Mouse (Mus musculus): ENCODE results near the gene Bnip3.

Gene Bnip3

DNA sequence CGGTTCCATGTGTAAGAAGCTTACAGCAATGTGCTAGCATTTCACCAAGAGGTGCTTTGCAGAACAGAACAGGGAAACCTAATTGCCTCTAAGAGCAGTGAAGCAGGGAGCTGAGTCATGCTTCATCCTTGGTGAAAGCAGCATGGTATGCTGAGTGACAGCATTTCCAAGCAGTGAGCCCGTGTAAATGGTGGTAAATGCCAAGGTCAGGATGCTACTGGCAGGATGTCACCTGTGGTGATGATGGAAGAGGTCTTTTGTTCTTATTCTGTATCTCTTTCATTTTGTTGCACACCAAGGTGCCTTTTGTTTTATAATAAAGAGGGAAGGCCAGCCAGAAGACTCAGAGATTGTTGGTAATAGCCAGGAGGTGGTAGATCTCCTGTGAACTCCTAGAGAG, 52.6 kb downstream of the Bnip3 start:
- TF ChIP-seq CTCF (conservative IDR thresholded peaks at IDR 0.05; ENCODE audit: low read length) (no peak), NANOG (IDR thresholded peaks at IDR 0.05; ENCODE audit: borderline replicate concordance, low read length) (peak; percentile 91), POU5F1 (IDR thresholded peaks at IDR 0.05; ENCODE audit: borderline replicate concordance, low read length) (no peak)
- H3K4me1 ChIP-seq (replicated peaks; ENCODE audit: low read depth, low read length) = peaks cover 96% of the 10 kb centered on the region
- H3K36me3 ChIP-seq (ENCODE audit: insufficient read depth, low read length) = peaks cover 80% of the 10 kb centered on the region
- no peaks in the 10 kb centered on the region for H3K9me3 ChIP-seq (ENCODE audit: low read length)
- peak overlapping the region; percentile 53; the same call in 1 of the 2 replicates for H3K4me3 ChIP-seq (replicated peaks; ENCODE audit: low read length)
- H3K27me3 ChIP-seq (ENCODE audit: insufficient read depth, low read length) = no peaks in the 10 kb centered on the region

DNA sequence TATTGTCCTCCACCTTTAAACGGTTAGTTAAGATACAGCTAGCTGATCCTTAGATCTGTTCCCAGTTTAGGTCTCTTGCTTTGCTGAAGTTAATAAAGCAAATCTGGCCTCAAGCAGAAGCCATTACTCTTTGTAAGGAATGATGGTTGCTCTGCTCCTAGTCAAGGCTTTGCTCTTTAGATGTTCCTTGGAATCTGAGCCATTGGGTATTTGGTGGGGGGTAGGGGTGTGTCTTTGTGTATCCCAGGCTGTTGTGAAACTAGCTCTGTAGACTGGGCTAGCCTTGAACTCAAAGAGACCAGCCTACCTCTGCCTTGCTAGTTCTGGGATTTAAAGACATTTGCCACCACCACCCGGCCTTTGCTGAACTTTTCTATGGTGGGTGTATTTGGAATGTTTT, 55.1 kb downstream of the Bnip3 start:
- peak overlapping the region; percentile 42 for H3K4me3 ChIP-seq (replicated peaks; ENCODE audit: low read length)
- no peaks in the 10 kb centered on the region for H3K27me3 ChIP-seq (ENCODE audit: insufficient read depth, low read length)
- no peaks in the 10 kb centered on the region for H3K9me3 ChIP-seq (ENCODE audit: low read length)
- peaks cover 79% of the 10 kb centered on the region for H3K36me3 ChIP-seq (ENCODE audit: insufficient read depth, low read length)
- H3K4me1 ChIP-seq (replicated peaks; ENCODE audit: low read depth, low read length) = peaks cover 93% of the 10 kb centered on the region
- TF ChIP-seq POU5F1 (IDR thresholded peaks at IDR 0.05; ENCODE audit: borderline replicate concordance, low read length) (no peak), CTCF (conservative IDR thresholded peaks at IDR 0.05; ENCODE audit: low read length) (no peak), NANOG (IDR thresholded peaks at IDR 0.05; ENCODE audit: borderline replicate concordance, low read length) (no peak)

DNA sequence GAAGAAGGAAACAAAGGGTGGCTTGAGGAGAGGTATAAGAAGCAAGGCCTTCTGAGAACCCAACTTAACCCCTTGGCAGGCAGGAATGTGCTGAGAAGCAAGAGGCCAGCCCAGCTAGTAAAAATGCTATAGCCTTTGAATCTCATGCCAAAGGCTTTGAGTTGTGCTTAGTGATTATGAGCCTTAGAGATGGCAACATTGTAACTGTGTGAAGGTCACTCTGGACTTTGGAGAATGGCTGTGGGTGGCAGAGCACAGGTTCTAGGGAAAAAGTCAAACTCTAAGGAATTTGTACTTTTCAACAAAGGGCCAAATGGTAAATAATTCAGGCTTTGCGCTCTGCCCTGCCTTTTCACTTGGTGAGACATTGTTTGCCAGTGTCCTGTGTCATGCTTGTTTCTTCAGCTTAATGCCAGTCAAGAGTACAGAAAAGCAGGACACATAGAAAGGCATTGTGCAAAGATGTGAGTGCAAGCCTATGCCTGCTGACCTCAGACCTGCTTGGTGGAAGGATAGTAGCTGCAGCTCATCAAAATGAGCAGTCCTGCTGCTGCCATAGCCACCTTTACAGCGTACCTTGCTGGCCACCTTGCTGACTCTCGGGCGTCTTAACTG, 55.8 kb downstream of the Bnip3 start:
- H3K4me3 ChIP-seq (replicated peaks; ENCODE audit: low read length) = peak overlapping the region; percentile 42
- H3K36me3 ChIP-seq (ENCODE audit: insufficient read depth, low read length) = peaks cover 79% of the 10 kb centered on the region
- no peak for TF ChIP-seq NANOG (IDR thresholded peaks at IDR 0.05; ENCODE audit: borderline replicate concordance, low read length)
- TF ChIP-seq CTCF (conservative IDR thresholded peaks at IDR 0.05; ENCODE audit: low read length) = no peak
- TF ChIP-seq POU5F1 (IDR thresholded peaks at IDR 0.05; ENCODE audit: borderline replicate concordance, low read length) = no peak

DNA sequence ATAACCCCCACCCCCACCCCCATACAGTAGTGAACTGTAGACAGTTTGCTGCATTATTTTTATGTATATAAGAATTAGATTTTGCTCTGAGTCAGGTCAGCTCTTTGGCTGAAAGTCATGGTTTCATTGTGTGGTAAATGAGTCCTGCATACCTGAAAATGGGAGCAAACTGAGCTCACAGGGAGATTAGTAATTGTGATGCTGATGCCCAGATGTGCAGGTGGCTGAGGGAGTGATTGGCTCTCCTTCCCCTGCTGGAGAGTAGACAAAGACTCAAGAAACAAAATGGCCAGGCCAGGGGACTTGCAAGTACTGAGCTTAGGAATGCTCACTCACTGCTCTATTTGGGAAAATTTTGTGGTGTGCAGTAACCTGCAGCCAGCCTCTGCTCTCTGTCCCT, 59.2 kb downstream of the Bnip3 start:
- H3K36me3 ChIP-seq (ENCODE audit: insufficient read depth, low read length) = peaks cover 72% of the 10 kb centered on the region
- TF ChIP-seq CTCF (conservative IDR thresholded peaks at IDR 0.05; ENCODE audit: low read length) (no peak), NANOG (IDR thresholded peaks at IDR 0.05; ENCODE audit: borderline replicate concordance, low read length) (peak; percentile 61; the same call in 1 of the 2 replicates), POU5F1 (IDR thresholded peaks at IDR 0.05; ENCODE audit: borderline replicate concordance, low read length) (peak; percentile 87)

More for the DNA sequence above, 55.8 kb downstream of the Bnip3 start:
- Histone ChIP-seq H3K4me1 (replicated peaks; ENCODE audit: low read depth, low read length) (peaks cover 91% of the 10 kb centered on the region), H3K9me3 (ENCODE audit: low read length) (no peaks in the 10 kb centered on the region), H3K27me3 (ENCODE audit: insufficient read depth, low read length) (no peaks in the 10 kb centered on the region)

DNA sequence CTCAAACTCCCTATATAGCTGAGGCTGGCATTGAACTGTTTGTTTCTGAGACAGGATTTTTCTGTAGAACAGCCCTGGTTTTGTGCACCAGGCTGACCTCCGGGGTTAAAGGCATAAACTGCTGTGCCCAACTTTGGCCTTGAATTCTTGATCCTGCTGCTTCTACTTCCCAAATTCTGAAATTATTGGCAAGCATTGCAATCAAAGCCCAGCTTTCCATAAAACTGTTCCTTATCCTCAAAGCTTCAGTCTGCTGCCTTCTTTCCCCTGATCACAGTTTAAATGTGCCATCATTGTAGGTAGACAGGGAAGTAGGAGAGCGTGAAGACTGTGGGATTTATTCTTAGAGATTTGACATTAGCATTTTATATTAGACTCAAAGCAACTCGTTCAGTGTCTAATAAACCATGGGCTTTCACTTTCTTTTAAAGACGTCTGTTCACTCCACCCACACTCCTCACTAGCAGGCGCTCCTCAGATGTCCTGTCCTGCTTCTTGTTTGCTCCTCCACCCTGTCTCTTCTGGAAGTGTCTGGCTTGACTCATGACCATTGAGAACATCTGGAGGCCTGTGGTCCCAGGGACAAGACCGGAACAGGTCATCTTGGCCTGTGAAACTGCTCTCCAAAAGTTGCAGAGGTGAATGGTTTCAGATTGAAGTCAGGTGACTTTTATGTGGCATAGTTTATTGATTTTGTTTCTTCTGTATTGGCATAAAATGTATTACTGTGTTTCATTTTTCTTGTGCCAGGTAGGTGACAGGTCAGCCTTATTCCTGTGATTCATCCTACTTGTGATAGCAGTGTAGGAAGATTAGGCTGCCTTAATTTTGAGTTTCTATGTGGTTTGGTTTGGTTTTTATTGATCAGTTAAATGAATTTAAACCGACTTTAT, 61.0 kb downstream of the Bnip3 start:
- no peak for TF ChIP-seq NANOG (IDR thresholded peaks at IDR 0.05; ENCODE audit: borderline replicate concordance, low read length)
- TF ChIP-seq POU5F1 (IDR thresholded peaks at IDR 0.05; ENCODE audit: borderline replicate concordance, low read length) = no peak
- no peak for TF ChIP-seq CTCF (conservative IDR thresholded peaks at IDR 0.05; ENCODE audit: low read length)
- H3K36me3 ChIP-seq (ENCODE audit: insufficient read depth, low read length) = peaks cover 74% of the 10 kb centered on the region
- peaks cover 72% of the 10 kb centered on the region for H3K4me1 ChIP-seq (replicated peaks; ENCODE audit: low read depth, low read length)
- no peaks in the 10 kb centered on the region for H3K9me3 ChIP-seq (ENCODE audit: low read length)
- H3K27me3 ChIP-seq (ENCODE audit: insufficient read depth, low read length) = no peaks in the 10 kb centered on the region
- peak overlapping the region; percentile 98 for H3K4me3 ChIP-seq (replicated peaks; ENCODE audit: low read length)

More for the DNA sequence above, 59.2 kb downstream of the Bnip3 start:
- H3K4me3 ChIP-seq (replicated peaks; ENCODE audit: low read length) = peak overlapping the region; percentile 98
- no peaks in the 10 kb centered on the region for H3K27me3 ChIP-seq (ENCODE audit: insufficient read depth, low read length)
- H3K4me1 ChIP-seq (replicated peaks; ENCODE audit: low read depth, low read length) = peaks cover 72% of the 10 kb centered on the region
- H3K9me3 ChIP-seq (ENCODE audit: low read length) = no peaks in the 10 kb centered on the region

DNA sequence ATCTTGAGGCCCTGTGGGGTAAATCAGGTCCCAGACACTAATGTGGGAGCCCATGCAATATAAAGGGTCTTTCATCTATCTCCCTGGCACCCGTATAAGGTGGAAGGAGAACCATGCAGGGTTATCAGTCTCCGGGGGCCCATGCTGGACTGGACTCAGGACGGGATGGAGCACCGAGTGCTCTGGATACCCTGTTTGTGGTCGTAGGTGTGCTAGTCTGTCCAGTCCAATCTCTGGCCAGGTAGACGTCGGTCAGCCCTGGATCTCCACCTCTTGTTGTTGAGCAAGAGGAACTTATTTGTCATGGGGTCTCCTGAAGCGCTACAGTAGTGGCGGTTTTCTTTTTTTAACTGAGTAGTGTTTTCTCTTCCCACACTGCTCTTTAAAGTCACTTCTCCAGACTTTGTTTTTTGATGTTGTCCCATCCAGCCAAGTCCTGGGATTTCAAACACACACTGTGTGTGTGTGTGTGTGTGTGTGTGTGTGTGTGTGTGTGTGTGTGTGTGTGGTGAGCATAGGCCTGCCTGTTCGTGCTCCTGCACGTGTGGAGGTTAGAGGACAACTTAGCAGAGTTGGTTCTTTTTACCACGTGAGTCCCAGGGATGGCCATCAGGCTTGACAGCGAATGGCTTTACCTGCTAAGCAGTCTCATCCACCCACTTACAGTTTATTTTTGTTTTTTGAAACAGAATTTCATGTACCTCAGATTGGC, 61.8 kb downstream of the Bnip3 start:
- TF ChIP-seq NANOG (IDR thresholded peaks at IDR 0.05; ENCODE audit: borderline replicate concordance, low read length) (no peak), POU5F1 (IDR thresholded peaks at IDR 0.05; ENCODE audit: borderline replicate concordance, low read length) (no peak), CTCF (conservative IDR thresholded peaks at IDR 0.05; ENCODE audit: low read length) (no peak)
- Histone ChIP-seq H3K9me3 (ENCODE audit: low read length) (no peaks in the 10 kb centered on the region), H3K27me3 (ENCODE audit: insufficient read depth, low read length) (no peaks in the 10 kb centered on the region), H3K4me3 (replicated peaks; ENCODE audit: low read length) (peak overlapping the region; percentile 98), H3K4me1 (replicated peaks; ENCODE audit: low read depth, low read length) (peaks cover 72% of the 10 kb centered on the region), H3K36me3 (ENCODE audit: insufficient read depth, low read length) (peaks cover 74% of the 10 kb centered on the region)

DNA sequence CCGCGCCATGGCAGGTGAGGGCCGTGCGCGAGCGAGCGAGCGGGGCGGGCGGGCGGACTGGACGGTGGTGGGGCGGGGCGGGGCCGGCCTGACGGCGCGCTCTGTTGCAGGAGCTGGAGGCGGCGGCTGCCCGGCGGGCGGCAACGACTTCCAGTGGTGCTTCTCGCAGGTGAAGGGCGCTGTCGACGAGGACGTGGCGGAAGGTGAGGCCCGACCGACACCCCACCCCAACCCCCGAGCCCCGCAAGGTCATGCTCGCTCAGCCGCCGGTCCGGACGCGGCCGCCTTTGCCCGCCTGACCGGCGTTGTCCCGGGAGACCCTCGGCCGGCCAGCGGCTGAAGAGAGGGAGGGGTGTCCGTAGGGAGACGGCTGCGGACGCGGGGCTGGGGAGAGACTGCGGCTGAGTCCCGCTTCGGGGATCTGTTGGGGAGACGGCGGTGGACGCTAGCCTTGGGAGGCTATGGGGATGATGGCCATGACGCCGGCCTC, 62.8 kb downstream of the Bnip3 start:
- no peak for TF ChIP-seq POU5F1 (IDR thresholded peaks at IDR 0.05; ENCODE audit: borderline replicate concordance, low read length)
- no peak for TF ChIP-seq CTCF (conservative IDR thresholded peaks at IDR 0.05; ENCODE audit: low read length)
- no peak for TF ChIP-seq NANOG (IDR thresholded peaks at IDR 0.05; ENCODE audit: borderline replicate concordance, low read length)
- H3K9me3 ChIP-seq (ENCODE audit: low read length) = no peaks in the 10 kb centered on the region

More for the DNA sequence above, 62.8 kb downstream of the Bnip3 start:
- H3K4me3 ChIP-seq (replicated peaks; ENCODE audit: low read length) = peak overlapping the region; percentile 98
- H3K4me1 ChIP-seq (replicated peaks; ENCODE audit: low read depth, low read length) = peaks cover 71% of the 10 kb centered on the region
- no peaks in the 10 kb centered on the region for H3K27me3 ChIP-seq (ENCODE audit: insufficient read depth, low read length)
- peaks cover 74% of the 10 kb centered on the region for H3K36me3 ChIP-seq (ENCODE audit: insufficient read depth, low read length)

Data from E14TG2a.4 (cell line).